Mouse (Mus musculus) forebrain, embryonic 16.5 days (tissue): ENCODE measurements at regions not wholly inside any gene's neighbourhood (a gene's known extent, or its start where the extent isn't known, plus 50 kb on each side); places are given as distances from the start of the nearest gene placed in this dataset.
"Not testable (repeated sequence)": the region's sequence is repeated elsewhere in the genome, so short reads cannot be mapped to it uniquely, and the experiment has no call there.

Experiments
- ATAC-seq: fragments of 200-750 bp; cut with Nextera tagmentation; 2 replicates; pipeline ENCODE4 v1.8.0; 2017; ENCODE audit warnings: mild to moderate bottlenecking, moderate library complexity
- H3K27ac ChIP-seq: fragments of 300-500 bp; sonication (generic); 2 replicates; pipeline ENCODE4 v1.5.1; 2014; ENCODE audit warnings: low read length, control low read depth
- H3K27me3 ChIP-seq: fragments of 300-500 bp; sonication (generic); replicated peaks from 2 replicates; pipeline ENCODE4 v1.6.1; 2014; ENCODE audit warnings: low read length; ENCODE audit not compliant: control insufficient read depth, insufficient read depth
- H3K36me3 ChIP-seq: fragments of 300-500 bp; sonication (generic); 2 replicates; pipeline ENCODE4 v1.6.1; 2014; ENCODE audit not compliant: control insufficient read depth, insufficient read depth
- H3K4me1 ChIP-seq: fragments of 300-500 bp; sonication (generic); replicated peaks from 2 replicates; pipeline ENCODE4 v1.6.1; 2014; ENCODE audit warnings: low read length; ENCODE audit not compliant: control insufficient read depth, insufficient read depth
- H3K4me2 ChIP-seq: fragments of 300-500 bp; sonication (generic); 2 replicates; pipeline ENCODE4 v1.6.1; 2014; ENCODE audit warnings: mild to moderate bottlenecking, low read length, control low read depth
- H3K4me3 ChIP-seq: fragments of 300-500 bp; sonication (generic); replicated peaks from 2 replicates; pipeline ENCODE4 v1.5.1; 2014; ENCODE audit warnings: mild to moderate bottlenecking, low read length, control low read depth
- H3K9ac ChIP-seq: fragments of 300-500 bp; sonication (generic); replicated peaks from 2 replicates; pipeline ENCODE4 v1.6.1; 2014; ENCODE audit warnings: low read depth, low read length, control low read depth
- H3K9me3 ChIP-seq: fragments of 300-500 bp; sonication (generic); 2 replicates; pipeline ENCODE4 v1.6.1; 2016; ENCODE audit warnings: low read length; ENCODE audit not compliant: control insufficient read depth
- WGBS: fragments of 180-500 bp; shearing (Covaris S2); extraction: QIAGEN DNeasy Blood & Tissue Kit; methylation state at CpG from one replicate; pipeline ENCODE4 v1.1.7; 2014; 5-methylcytosine and 5-hydroxymethylcytosine counted together

- Histone ChIP-seq H3K27me3 (no peaks in the 10 kb centered on the region), H3K9me3 (no peaks in the 10 kb centered on the region), H3K36me3 (no peaks in the 10 kb centered on the region), H3K9ac (no peak overlapping the region), H3K4me1 (no peaks in the 10 kb centered on the region), H3K4me3 (no peak overlapping the region), H3K4me2 (no peak overlapping the region), H3K27ac (no peak overlapping the region)
- whole genome bisulfite sequencing = 86% methylated on average over 1 of the region's 1 CpGs
- ATAC-seq = no peak
Observed at GRCm38 (mm10) chr8:89962799-89963198, 385.3 kb downstream of the Tox3 start.

- no peak overlapping the region for H3K27ac ChIP-seq
- no peak overlapping the region for H3K4me2 ChIP-seq
- H3K9ac ChIP-seq = no peak overlapping the region
- no peak for ATAC-seq
- H3K27me3 ChIP-seq = no peaks in the 10 kb centered on the region
- no peak overlapping the region for H3K4me3 ChIP-seq
- no peaks in the 10 kb centered on the region for H3K36me3 ChIP-seq
- H3K4me1 ChIP-seq = peaks cover 6% of the 10 kb centered on the region; the same call in 1 of the 2 replicates
- no peaks in the 10 kb centered on the region for H3K9me3 ChIP-seq
Observed at GRCm38 (mm10) chr8:89957486-89957885, 390.7 kb downstream of the Tox3 start.

GRCm38 (mm10) chr8:89956482-89957020, 391.6 kb downstream of the Tox3 start:
- no peaks in the 10 kb centered on the region for H3K27me3 ChIP-seq
- H3K9me3 ChIP-seq = no peaks in the 10 kb centered on the region
- H3K9ac ChIP-seq = no peak overlapping the region
- no peak overlapping the region for H3K27ac ChIP-seq
- H3K36me3 ChIP-seq = no peaks in the 10 kb centered on the region
- 17% methylated on average over 11 of the region's 11 CpGs for WGBS
- H3K4me3 ChIP-seq = no peak overlapping the region
- peaks cover 6% of the 10 kb centered on the region; the same call in 1 of the 2 replicates for H3K4me1 ChIP-seq
- H3K4me2 ChIP-seq = no peak overlapping the region
- no peak for ATAC-seq

- no peak overlapping the region for H3K9ac ChIP-seq
- no peaks in the 10 kb centered on the region for H3K27me3 ChIP-seq
- H3K4me2 ChIP-seq = no peak overlapping the region
- no peak overlapping the region for H3K4me3 ChIP-seq
- WGBS = 100% methylated on average over 1 of the region's 1 CpGs
- ATAC-seq = no peak
- no peak overlapping the region for H3K27ac ChIP-seq
- 0 out of 2 replicates have a peak, but pooled peaks cover 3% of the 10 kb centered on the region for H3K9me3 ChIP-seq
- H3K4me1 ChIP-seq = no peaks in the 10 kb centered on the region
- H3K36me3 ChIP-seq = no peaks in the 10 kb centered on the region
Observed at GRCm38 (mm10) chr8:89938836-89939235, 409.3 kb downstream of the Tox3 start.

DNA sequence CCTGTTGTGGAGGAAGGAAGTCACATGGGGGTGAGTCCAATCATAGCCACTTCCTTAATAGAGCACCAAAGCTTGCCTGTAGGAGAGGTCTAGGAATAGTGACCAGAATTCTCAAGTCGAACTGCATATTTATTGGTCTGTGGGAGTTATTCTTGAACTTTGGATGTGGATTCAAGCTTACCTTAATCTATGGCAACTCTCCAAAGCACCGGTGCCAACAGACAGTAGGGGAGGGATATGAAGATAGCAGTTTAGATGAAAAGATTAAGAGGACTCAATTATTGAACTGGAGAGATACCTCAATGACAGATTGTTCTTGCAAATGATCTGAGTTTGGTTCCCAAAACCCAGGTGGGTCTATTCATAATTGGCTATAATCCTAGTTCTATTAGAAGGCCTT, 413.6 kb downstream of the Tox3 start:
- Histone ChIP-seq H3K36me3 (no peaks in the 10 kb centered on the region), H3K27ac (no peak overlapping the region), H3K27me3 (no peaks in the 10 kb centered on the region), H3K4me2 (no peak overlapping the region), H3K9ac (no peak overlapping the region), H3K4me1 (no peaks in the 10 kb centered on the region), H3K9me3 (0 out of 2 replicates have a peak, but pooled peaks cover 3% of the 10 kb centered on the region), H3K4me3 (no peak overlapping the region)
- no peak for ATAC-seq
- WGBS = 84% methylated on average over 2 of the region's 2 CpGs

- Histone ChIP-seq H3K9me3 (no peaks in the 10 kb centered on the region), H3K4me1 (peaks cover 2% of the 10 kb centered on the region; the same call in 1 of the 2 replicates), H3K4me3 (no peak overlapping the region), H3K9ac (no peak overlapping the region), H3K36me3 (no peaks in the 10 kb centered on the region), H3K27ac (no peak overlapping the region), H3K27me3 (no peaks in the 10 kb centered on the region), H3K4me2 (no peak overlapping the region)
- ATAC-seq = peak; percentile 8; the same call in 1 of the 2 replicates
- 10% methylated on average over 3 of the region's 3 CpGs for WGBS
Observed at GRCm38 (mm10) chr8:89926666-89927232, 421.4 kb downstream of the Tox3 start.

DNA sequence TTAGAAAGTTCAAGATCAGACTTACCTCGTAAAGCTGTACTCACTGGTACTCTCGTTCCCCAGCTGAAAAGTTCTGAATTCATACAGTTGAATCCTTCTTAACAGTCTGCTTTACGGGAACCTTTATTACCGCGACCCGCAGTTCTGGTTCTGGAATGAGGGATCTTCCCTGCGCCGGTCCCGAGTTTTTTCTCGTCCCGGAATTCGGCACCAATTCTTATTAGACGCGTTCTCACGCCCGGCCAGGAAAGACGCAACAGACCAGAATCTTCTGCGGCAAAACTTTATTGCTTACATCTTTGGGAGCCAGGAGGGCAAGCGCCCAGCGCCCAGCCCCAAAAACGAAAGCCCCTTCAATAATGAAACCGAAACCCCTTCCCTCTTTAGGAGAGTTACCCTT, 423.4 kb downstream of the Tox3 start:
- H3K4me1 ChIP-seq, H3K4me2 ChIP-seq, H3K27ac ChIP-seq, ATAC-seq, H3K27me3 ChIP-seq, H3K36me3 ChIP-seq, H3K9ac ChIP-seq, H3K9me3 ChIP-seq, H3K4me3 ChIP-seq: not testable (repeated sequence)
- WGBS = 93% methylated on average over 10 of the region's 22 CpGs

- no peak for ATAC-seq
- Histone ChIP-seq H3K4me3 (no peak overlapping the region), H3K27ac (no peak overlapping the region), H3K36me3 (no peaks in the 10 kb centered on the region), H3K9me3 (no peaks in the 10 kb centered on the region), H3K4me2 (no peak overlapping the region), H3K9ac (no peak overlapping the region), H3K27me3 (no peaks in the 10 kb centered on the region), H3K4me1 (0 out of 2 replicates have a peak, but pooled peaks cover 2% of the 10 kb centered on the region)
- 87% methylated on average over 6 of the region's 6 CpGs for WGBS
Observed at GRCm38 (mm10) chr8:89914076-89914475, 434.1 kb downstream of the Tox3 start.

DNA sequence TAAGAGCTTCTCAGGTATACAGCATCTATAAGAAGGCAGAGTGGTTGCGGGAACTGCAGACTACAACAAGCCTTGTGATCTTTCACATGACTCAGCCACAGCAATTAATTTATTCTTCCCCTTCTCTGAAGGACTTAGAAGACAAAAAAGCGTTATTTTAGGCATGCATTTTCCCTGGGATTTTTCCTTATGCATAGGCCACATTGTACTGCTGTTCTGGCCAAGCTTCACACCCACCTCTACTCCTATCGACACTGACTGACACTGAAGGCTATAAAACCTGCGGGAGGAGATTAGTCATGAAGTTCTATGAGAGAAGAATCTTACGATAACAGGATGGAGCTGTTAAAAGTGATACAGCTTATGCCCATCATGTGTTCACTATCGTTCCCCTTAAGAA, 441.9 kb downstream of the Tox3 start:
- Histone ChIP-seq H3K9ac (no peak overlapping the region), H3K4me3 (no peak overlapping the region), H3K36me3 (no peaks in the 10 kb centered on the region), H3K27ac (no peak overlapping the region), H3K4me1 (no peaks in the 10 kb centered on the region; the same call in 1 of the 2 replicates), H3K27me3 (no peaks in the 10 kb centered on the region), H3K9me3 (no peaks in the 10 kb centered on the region), H3K4me2 (no peak overlapping the region)
- no peak for ATAC-seq
- 66% methylated on average over 6 of the region's 6 CpGs for WGBS

DNA sequence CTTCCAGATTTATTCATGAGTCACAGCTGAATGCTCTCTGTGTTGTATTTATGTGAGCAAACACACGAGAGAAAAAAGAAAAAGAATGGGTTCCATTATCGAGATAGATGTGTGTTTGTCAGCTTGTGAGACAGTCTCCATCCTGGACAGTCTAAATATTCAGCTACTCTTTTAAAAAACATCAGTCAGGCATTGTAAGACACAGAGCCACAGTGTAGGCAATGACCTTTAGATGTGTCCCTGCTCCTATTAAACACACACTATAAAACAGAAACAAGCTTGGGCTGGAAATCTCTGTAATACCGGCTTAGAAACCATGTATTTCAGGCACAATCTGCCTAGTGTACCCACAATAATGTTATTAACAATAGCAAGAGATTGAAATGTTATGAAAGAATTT, 442.6 kb downstream of the Tox3 start:
- H3K27me3 ChIP-seq = no peaks in the 10 kb centered on the region
- no peaks in the 10 kb centered on the region; the same call in 1 of the 2 replicates for H3K4me1 ChIP-seq
- H3K9me3 ChIP-seq = no peaks in the 10 kb centered on the region
- H3K4me2 ChIP-seq = no peak overlapping the region
- no peak for ATAC-seq
- H3K36me3 ChIP-seq = no peaks in the 10 kb centered on the region
- H3K27ac ChIP-seq = no peak overlapping the region
- H3K9ac ChIP-seq = no peak overlapping the region
- no peak overlapping the region for H3K4me3 ChIP-seq
- 30% methylated on average over 3 of the region's 3 CpGs for WGBS
